Mouse (Mus musculus): ENCODE data around the gene Il3ra.
A peak's percentile ranks its signal among the peaks of the same experiment; 100 is the strongest.

Il3ra gene

GRCm38 (mm10) chr14:14345948-14346812, at the start of gene Il3ra:
Gene Il3ra (plus strand): TSS chr14:14346275.
- DNase-seq = peak; percentile 81

GRCm38 (mm10) chr14:14308938-14309337, 37.1 kb upstream of the Il3ra start:
- no peak for DNase-seq

GRCm38 (mm10) chr14:14309416-14309815, 36.7 kb upstream of the Il3ra start:
- DNase-seq = no peak

GRCm38 (mm10) chr14:14322528-14322927, 23.5 kb upstream of the Il3ra start, which contains the start of gene Olfr31:
Gene Olfr31 (plus strand): TSS chr14:14322828.
- no peak for DNase-seq

GRCm38 (mm10) chr14:14345113-14345871, 783 bp upstream of the Il3ra start:
- peak; percentile 95 for DNase-seq

GRCm38 (mm10) chr14:14346813-14347100, 682 bp downstream of the Il3ra start:
- DNase-seq = peak; percentile 33

GRCm38 (mm10) chr14:14347151-14347835, 1.2 kb downstream of the Il3ra start:
- DNase-seq = peak; percentile 13

- DNase-seq = peak; percentile 7
These were observed 2.0 kb downstream of the Il3ra start for GRCm38 (mm10) chr14:14347836-14348621.

- DNase-seq = no peak
These were observed 2.8 kb downstream of the Il3ra start for GRCm38 (mm10) chr14:14348674-14349401.

GRCm38 (mm10) chr14:14349485-14350262, 3.6 kb downstream of the Il3ra start:
- DNase-seq = peak; percentile 12

GRCm38 (mm10) chr14:14350263-14351147, 4.4 kb downstream of the Il3ra start:
- DNase-seq = no peak

GRCm38 (mm10) chr14:14351148-14351455, 5.0 kb downstream of the Il3ra start:
- DNase-seq = no peak

- peak; percentile 2 for DNase-seq
These were observed 5.9 kb downstream of the Il3ra start for GRCm38 (mm10) chr14:14351721-14352590.

- DNase-seq = peak; percentile 9
These were observed 6.5 kb downstream of the Il3ra start for GRCm38 (mm10) chr14:14352606-14353005.

GRCm38 (mm10) chr14:14353081-14353732, 7.1 kb downstream of the Il3ra start:
- peak; percentile 18 for DNase-seq

GRCm38 (mm10) chr14:14353740-14354510, 7.8 kb downstream of the Il3ra start:
- peak; percentile 7 for DNase-seq

GRCm38 (mm10) chr14:14354511-14355359, 8.7 kb downstream of the Il3ra start:
- DNase-seq = peak; percentile 1

Data from embryo, embryonic 11 days (tissue).